Mouse (Mus musculus) CD4-positive helper T cell, adult 2 months (primary cell): ENCODE measurements around the gene Vps13d.

Experiments used
- DNase-seq: peaks from one replicate; pipeline ENCODE4 v3.0.0-alpha.2; 2012; ENCODE audit warnings: low read depth, missing footprints, low spot score

The Vps13d gene

DNA sequence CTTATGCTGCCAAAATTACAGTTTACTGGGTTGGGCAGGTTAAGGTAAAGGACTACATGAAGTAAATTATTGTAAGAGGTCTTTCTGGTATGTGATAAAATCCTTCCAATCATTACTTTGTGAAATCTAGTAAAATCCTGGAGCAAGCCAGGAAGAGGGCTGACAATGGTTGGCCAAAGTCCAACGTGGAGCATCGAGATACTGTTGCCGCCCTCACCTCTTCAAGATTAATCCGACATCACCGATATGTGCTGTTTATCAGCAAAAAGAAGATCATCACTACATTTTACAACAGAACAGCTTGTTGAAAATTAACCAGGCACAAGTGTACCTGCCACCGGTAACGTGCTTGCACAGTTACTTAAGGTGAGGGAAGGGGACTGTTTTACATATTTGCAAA is 184.9 kb downstream of the Vps13d start:
- DNase-seq, result no peak

DNA sequence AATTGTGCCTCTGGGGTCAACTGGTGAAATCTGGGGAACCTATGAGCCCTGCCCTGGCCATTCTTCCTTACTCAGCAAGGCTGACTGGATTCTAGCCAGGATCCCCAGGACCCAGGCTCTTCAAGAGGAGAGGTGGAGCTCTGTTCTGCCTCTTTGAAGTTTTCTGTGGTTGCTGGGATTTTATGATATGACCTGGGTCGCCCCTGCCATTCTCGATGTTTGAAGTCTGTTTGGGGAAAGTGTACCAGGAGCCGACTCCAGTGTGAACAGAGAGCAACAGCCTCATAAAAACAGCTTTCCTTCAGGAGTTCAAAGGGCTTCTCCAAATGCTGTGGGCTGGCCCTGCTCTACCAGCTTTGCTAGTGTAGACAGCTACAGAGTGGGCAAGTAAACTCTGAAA is 185.4 kb downstream of the Vps13d start:
- DNase-seq, result no peak

DNA sequence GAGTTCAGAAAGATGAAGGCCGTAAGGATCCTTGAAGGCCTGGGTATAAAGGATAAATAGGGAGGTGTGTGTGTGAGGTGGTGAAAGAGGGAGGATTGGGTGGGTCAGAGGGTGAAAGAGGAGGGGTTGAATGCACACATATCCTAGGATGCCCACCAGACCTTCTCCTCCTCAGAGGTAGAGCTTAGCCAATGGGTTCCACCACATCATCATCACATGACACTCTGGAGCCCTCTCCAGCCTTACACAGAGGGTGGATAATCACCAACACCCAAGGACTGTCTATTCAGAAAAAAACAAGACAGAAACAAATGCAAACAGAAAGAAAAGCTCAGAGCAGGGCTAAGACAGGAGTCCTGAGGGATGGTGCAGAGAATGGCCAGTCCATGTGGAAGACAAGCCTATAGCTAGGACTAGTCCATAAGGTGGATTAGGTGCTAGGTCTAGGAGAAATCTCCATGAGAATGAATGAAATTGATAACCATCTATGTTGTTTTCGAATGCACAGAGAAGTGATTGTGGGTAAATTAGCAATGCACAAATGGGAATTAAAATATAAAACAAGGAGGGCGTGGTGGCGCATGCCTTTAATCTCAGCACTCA is 188.8 kb downstream of the Vps13d start:
- no peak for DNase-seq

DNA sequence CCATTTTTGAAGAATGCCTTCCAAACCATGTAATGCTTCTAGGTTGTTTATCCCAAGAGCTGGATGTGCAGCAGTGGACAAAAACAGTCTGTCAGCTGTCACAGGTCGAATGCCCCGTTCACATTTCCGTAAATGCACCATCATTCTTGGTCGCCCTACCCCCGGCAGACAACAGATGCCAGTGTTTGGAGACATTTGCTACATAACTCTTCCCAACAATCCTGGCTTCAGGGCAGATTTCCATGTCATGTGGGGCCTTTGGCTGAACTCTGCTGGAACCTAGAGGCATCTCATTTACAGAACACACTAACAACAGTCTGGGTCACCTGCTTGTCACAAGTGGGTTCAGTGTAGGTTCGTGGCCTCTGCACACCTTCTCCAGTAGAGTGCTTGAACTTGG is 190.6 kb downstream of the Vps13d start:
- DNase-seq, result no peak

DNA sequence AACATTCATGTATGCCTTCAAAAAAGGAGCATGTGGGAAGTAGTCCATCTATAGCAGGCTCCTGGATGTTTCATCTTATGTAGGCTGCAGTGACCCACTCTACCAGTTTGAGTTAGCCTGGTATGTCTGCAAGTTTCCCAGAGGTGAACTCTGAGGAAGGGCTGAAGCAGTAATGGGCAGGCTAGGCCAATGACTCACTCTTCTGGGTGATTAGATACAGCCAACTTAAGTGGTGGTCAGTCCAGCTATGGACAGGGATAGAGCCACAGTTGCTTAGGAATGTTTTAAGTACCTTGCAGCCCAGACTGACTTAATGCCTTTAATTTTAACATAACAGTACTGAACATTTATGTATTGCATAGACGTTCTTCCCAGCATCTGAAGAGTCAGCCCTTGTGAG is 192.1 kb downstream of the Vps13d start:
- no peak for DNase-seq

DNA sequence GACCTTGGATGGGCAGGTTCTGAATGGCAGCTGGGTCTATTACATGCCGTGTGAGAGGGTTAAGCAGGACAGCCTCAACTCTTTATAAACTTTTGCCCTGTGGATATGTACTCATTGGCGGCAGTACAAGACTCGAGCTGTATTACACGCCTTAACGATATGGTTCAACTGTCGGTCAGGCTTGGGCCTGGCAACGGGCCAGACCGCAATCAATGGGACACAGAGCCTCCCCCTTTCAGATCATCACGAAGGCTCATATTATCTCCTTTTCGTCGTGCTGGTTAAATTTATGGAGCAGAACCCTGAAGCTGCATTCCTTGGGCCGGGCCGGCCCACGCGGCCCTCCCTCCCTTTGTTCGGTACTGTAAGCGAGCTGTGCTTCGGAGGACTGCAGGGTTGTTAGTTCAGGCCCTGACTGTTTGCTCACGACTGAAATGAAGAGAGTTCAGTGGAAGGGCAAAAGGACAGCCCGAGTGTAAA is 194.9 kb downstream of the Vps13d start:
- no peak for DNase-seq

DNA sequence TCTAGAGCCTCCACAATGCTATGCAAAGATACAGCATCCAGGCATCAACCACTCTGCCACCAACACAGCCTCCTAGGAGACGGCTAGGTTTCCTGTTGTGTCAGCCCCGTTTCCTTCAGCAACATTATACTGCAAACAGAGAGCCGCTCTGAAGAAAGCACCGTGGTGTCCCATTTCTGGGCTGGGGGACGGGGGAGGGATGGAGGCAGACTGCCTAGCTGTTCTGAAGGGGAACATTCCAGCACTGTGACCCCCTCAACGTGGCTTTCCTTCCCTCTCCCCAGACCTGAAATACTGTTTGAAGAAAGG is 195.3 kb downstream of the Vps13d start:
- DNase-seq, result no peak

DNA sequence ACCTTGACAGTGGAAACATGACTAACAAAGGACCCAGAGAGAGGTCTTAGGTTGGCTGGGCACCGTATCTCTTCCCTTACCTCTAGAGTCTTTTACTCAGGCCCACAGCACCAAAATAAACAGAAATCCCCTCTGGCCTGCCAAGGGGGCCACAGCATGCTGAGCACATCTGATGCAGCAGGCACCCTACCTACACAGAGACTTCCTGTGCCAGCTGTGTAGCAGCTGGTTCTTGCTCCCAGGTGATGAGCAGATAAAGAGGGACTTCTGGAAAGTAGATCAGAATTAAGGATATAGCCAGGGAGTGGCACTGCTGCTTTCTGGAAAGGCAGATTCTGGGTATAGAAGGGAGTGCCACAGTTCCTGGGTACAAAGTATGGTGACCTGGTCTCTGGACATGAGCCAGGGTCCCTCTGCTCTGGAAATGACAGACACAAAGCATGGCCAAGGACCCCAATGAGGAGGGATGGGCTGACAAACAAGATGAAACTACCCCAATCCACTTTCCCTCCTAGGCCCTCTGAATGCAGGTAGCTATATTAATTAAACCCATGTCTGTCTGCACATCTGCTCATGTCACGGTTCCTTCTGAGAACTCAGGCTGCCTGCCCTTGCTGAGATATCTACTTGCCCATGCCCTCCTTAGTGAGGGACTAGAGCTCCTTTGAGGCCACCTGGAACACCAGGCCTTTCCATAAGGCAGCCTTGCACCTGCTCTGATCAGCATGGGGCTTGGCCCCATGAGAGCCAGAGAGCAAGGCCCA is 195.8 kb downstream of the Vps13d start:
- no peak for DNase-seq

DNA sequence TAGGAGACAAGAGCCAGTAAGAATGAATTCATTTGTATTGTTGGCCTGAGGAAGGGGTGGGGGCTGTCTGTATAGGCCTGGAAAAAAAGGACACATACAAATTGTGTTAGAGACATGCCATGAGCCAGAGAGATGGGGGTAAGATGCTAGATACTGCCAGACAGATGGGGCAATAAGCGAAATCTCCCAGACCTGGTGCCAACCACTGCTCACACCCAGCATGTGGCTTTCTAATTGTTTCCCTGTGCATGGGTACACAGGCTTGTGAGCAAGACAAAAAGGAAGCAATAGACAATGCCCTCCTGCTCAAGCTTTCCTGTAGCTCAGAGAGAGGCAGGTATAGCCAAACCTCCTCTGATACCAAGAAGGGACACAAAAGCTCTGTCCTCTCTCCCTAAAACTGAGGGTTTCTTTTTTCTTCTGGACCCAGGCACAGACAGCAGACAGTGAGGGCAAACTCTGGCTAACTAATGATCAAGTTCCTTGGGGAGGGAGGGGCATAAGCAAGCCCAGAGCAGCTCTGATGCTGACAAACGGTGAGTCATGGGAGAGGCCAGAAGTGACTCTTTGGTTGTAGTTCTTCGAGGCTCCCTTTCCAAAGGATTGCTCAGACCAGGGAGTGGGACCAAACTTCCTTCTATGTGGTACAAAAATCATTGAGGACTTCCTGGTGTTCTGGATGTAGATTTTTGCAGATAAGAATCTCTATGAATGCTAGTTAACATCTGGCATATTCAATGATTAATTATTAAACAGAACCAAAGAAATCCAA is 196.7 kb downstream of the Vps13d start:
- no peak for DNase-seq

DNA sequence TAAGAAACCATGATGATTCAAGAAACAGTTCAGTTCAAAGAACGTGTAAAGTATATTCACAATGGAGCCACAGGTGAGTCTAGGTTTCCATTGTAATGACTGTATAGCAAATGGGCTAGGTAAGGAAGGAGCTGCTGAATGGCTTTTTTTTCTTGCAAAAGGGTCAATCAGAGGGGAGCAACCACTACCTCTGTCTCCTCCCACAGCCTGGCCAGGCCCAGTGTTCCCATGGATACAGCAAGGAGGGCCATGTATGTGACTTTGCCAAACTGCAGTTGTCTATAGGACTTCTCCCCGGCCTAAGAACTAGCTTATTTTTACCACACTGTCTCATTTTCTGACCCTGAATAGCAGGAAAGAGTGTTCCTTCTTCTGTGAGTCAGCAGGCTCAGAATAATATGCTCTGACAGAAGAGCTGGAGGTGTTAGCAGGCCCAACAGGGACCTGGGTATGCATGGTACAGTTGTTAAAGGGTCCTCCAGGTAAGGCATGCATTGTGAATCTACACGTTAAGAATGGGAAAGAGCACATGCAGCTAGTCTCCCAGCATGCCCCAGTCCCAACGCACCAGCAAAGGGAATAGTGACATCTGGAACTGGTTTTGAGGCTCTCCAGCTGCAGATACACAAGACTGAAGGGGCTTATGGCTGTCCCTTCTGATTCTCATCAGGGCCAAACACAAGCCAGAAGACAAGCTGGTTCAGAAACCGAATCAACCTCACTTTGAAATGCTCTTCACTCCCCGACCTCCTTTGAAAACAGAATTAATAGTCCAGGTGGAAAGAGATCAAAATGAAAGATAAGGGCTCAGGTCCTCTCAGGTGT is 197.6 kb downstream of the Vps13d start:
- no peak for DNase-seq

DNA sequence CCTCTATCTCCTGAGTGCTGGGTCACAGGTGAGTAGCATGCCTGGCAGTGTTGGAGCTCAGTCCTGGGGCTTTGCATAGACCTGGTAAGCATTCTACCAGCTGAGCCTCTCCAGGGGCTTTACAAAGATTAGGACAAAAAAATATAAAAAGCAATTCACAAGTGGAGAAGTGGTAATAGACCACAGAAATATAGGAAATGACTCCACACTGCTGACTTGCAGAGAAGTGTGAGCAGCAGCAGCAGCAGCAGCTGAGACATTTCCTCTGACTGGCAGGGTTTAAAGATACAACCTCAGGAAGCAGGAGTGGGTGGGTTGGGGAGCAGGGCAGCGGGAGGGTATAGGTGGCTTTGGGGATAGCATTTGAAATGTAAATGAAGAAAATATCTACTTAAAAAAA is 199.0 kb downstream of the Vps13d start:
- DNase-seq, result peak; percentile 42

DNA sequence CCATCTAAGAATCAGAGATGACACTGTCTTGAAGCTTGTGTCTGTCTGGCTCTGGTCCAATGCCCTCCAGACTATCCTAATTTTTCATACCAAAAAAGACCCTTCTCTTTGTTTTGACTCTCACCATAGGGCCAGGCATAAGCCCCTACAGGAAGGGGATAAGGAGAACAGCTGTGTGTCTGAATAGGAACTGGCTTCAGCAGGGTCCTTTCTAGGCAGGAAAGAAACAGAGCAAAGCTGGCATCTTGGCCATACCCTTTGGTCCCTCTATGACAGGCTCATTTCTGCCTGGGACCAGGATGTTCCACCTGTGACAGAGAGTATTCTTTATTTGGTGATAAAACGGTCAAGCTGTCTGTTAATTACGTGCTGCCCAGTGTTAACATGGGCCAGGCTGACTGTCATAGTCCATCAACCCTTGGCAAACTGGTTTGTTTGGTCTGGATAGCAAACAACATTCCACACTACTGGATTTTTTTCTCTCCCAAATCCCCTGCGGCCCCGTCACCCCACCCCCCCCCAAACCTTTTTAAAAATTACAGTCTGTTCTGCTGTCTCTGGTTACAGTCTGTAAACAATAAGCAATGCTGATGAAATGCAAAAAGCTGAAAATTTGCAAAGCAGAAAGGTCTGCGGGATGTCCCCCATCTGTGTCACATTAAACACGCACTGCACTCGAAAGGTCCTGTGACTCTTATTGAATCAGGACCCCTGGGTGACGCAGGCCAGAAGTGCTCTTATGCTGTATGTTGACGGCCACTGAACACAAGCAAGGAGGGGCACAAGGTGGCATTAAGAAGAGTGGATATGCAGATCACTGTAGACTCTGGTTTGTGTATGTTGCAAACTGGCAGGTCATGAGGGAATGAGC is 201.5 kb downstream of the Vps13d start:
- no peak for DNase-seq

DNA sequence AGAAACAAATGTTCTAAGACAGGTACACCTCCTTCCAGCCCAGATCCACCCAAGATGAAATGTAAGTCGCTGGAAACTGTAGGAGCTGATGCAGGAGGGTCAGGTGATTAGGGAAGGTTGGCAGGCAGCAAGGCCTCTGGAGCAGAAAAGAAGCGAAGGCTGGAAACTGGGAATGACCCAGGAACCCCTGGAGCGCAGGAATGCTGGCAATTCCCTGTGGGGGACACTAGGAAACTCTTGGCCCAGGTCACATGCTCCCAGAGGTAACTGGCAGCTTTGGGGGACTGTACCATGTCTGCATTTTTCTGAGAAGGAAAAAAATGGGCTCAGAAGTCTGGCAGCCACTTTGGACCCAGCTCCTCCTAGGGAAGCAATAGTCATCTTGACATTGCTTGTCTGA is 202.4 kb downstream of the Vps13d start:
- DNase-seq, result no peak

DNA sequence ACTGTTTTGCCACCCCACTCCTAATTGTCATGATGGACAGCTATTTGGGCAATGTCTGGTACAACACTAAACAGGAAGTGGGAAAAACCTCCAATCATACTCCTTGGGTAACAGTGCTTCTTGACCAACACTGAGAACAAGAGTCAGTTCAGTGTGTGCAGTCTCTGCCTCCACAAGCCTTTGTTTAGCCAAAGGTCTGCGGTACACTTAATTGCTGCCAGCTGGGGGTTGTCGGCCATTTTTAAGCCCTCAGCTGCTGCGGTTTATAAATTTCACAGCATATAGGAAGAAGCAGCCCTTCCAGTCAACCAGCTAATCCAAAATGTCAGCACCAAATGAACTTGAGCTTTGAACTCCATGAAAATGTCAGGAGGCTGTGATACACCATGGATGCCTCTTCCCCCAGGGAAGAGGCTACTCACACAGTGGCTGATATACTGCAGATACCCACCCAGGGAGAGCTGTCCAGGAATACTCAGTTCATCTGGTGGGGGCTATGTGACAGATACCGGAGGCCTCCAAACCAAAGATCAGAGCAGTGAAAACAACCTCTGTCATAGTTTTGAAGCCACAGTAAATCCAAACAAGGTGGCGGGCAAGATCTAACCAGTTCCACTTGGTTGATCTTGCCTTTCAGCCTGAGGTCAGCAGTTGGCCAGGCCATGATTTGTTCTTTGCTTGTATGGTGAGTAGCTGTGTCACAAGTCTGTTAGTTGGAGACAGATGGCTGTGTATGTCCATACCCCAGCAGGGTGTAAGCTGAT is 206.2 kb downstream of the Vps13d start:
- no peak for DNase-seq

DNA sequence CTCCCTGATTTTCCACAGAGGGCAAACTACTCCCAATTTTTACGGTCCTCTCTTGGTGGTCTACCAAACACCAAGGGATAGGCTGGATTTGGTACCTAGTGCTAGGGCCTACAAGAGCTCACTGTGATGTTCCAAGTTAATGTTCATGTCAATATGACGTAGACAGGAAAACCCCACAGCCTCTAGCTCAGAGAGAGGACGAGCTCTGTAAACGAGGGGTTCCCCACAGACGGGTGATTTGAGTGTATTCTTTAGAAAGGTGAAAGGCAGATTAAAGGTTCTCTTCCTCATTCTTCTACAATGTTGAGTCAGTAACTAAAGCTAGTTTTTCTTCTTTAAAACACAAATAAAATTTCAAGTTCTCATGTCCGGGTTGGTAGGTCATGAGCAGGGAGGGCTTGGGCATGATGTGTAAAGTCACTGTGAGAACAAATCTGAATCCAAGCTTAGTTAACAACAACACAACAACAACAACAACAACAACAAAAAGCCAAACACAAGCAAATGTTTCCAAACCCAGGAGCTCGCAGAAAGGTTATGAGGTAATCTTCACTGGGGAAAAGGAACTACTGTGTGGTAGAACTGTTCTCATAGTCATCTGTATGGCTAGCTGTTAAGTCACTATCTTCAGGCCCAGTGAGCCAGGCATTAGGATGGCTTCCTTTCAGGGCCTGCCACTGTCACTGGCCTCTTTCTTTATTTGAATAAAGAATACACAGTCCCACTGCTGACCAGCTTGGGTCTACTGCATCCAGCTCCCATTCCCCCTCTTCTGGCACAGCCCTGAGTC is 208.6 kb downstream of the Vps13d start:
- peak; percentile 34 for DNase-seq

DNA sequence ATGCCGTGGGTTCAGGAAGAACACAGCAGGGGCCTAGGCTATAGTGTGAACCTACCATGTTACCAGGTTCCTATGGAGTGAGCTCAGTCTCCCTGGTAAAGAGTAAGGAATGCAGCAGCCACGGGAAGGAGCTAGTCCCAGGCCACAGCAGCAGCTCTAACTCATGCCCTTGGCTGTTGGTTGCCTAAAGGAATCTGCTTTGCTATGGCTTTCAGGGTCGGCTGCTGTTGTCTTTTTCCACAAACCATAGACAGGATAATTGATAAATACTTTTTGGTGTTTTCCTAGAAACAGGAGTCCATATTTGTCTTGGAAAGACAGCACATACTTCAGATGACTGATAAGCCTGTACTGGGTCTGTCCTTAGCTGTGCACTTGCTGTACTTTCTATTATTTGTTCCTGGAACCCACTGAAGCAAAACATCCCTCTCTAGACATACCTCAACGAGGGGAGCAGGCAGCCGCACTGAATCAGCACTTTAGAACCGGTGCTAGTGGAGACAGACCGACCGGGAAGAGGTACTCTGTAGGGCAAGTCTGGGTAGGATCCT is 210.9 kb downstream of the Vps13d start:
- no peak for DNase-seq

DNA sequence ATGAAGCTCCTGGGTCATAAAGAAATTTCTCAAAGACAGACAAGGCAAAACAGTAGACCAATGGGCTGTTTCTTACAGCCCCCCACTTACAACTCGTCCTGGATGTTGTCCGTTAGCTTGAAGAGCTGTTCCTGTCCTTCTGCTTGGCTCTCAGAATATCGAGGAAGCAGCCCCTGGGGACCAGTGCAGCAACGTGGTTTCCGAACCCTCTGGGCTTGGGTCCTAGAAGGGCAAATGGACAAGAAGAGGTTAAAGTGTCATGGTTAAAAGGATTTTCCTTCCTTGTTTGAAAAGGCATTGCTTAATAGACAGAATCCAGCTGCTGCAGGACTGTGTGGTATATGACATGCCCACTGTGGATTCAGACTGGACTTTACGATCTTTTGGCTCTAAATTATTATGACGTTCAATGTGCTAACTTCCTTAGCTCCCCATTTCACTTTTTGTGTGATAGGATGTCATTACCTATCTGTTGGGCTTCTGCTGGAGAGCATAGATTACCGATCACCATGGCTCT is 211.5 kb downstream of the Vps13d start:
- DNase-seq, result no peak

DNA sequence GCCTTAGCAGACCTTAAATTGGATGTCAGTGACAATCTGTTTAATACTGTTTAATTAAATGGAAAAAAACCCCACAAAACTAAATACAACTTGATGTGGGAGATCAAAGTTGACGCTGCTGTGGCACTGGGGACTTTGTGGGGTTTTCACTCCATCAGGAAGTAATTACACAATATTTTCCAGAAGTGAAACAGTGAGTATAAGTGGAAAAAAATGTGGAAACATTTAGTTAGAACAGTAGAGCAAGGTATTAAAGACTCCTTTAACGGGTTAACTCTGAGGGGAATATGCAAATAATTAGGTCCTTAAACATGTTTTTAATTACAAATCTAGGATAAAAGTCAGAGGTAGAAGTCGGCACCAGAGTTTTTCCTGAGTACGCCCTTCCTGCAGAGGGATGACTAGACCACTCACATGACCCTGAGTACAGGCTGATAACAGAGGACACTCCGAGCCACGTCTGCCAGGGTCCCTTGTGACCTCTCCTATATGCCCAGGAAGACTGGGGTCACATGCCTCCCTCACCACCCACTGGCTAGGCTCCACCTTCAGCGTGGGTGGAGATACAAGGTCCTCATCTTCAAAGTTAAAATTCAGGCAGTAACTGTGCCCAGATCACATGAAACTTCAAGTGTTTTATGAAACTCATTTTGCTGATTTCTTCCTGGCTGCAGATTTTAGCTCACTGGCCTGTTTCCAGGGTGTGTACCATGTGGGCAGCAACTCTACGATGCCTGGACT is 213.8 kb downstream of the Vps13d start:
- DNase-seq, result peak; percentile 70
